Mouse (Mus musculus): Measurements from ENCODE around the gene Gzmm. TPM values are rescaled to one million over a fixed set of nuclear protein-coding genes. Genes with fewer than 3 reads are reported as not detected.

Gzmm gene
- polyA plus RNA-seq, 1 experiment, result 1.4 TPM

DNA sequence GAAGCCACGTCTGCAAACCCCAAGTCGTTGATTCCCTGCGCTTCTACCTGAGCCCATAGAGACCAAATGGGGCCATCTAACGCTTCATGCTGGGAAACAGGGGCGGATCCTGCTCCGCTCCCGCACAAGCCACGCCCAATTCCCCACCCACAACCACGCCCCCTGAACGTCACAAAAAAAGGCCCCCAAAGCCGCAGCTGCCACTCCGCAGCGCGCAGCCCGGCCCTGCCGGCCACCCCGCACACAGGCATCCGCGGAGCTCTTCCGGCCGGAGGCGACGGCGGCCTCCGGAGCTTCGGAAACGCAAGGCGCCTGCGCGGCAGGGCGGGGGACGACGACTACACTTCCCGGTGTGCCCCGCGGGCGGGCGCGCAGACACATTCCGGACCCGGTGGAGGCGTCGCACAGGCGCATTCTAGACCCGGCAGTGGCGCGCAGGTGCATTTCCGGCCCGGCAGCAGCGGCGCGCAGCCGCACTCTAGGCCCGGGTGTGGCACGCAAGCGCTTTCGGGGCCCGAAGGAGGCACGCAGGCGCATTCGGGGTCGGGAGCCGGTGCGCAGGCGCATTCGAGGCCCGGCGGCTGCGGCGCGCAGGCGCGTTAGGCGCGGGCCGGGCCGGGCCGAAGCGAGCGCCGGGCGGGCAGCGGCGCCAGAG, 7.1 kb upstream of the Gzmm start, which contains the start of gene Cdc34:
Gene Cdc34 (plus strand): TSS at position 605 of the 655 bp plus-strand sequence.
- peak; percentile 94 for TF ChIP-seq POLR2A (IDR thresholded peaks at IDR 0.05; ENCODE audit: borderline replicate concordance, extremely low read depth, insufficient read depth, insufficient read length, poor library complexity, severe bottlenecking)
- TF ChIP-seq CTCF (IDR thresholded peaks at IDR 0.05; ENCODE audit: borderline replicate concordance, extremely low read depth, insufficient read depth, insufficient read length), result peak; percentile 32; the same call in 1 of the 2 replicates
- DNase-seq (ENCODE audit: low read depth), result peak; percentile 100

DNA sequence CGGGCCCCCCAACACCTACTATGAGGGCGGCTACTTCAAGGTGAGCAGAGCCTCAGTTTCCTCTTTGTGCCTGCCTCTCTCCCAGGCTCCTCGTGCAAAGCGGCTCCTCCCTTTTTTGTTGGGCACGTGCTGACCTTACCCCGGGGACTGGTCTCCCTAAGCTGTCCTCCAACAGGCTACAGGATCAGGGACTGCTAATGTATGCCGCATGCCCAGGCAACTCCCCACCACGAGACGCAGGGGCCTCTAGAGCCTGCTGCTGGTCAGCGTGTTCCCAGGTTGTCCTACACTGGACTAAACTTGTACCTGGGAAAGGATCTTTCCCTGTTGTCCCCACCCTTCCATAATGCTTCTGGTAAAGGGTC, 6.3 kb upstream of the Gzmm start:
- peak; percentile 18 for DNase-seq (ENCODE audit: low read depth)
- no peak for TF ChIP-seq POLR2A (IDR thresholded peaks at IDR 0.05; ENCODE audit: borderline replicate concordance, extremely low read depth, insufficient read depth, insufficient read length, poor library complexity, severe bottlenecking)

DNA sequence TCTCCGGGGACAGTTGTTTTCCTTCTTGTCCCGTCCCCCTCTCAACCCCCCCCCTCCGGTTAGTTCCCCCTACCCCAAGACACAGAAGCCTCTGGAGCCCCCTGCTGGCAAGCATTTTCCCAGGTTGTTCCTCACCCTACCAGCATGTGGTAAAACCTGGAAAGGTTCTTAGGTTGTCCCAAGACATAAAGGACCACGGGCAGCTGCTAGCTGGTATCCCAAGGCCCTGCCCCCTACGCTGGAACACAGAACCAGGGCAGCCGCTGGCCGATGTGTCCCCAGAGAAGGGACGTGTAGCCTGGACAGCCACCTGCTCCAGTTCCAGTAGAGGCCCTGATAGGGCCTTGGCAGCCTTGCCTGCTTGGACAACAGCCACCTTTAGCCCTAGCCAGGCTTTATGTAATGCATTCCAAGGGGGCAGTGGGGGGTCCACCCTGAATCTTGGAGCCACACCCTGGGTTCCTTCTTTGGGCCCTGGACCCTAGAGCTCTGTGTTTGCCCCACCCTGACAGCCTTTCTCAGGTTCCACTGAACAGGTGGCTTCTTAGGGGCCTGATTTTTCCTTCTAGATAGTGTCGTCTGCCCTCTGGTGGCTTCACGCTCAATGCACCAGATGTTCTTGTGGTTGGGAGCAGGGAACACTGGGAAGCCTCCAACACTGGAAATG, 5.8 kb upstream of the Gzmm start:
- TF ChIP-seq CTCF (IDR thresholded peaks at IDR 0.05; ENCODE audit: borderline replicate concordance, extremely low read depth, insufficient read depth, insufficient read length) (peak; percentile 41; the same call in 1 of the 2 replicates), POLR2A (IDR thresholded peaks at IDR 0.05; ENCODE audit: borderline replicate concordance, extremely low read depth, insufficient read depth, insufficient read length, poor library complexity, severe bottlenecking) (no peak)
- peak; percentile 51 for DNase-seq (ENCODE audit: low read depth)

DNA sequence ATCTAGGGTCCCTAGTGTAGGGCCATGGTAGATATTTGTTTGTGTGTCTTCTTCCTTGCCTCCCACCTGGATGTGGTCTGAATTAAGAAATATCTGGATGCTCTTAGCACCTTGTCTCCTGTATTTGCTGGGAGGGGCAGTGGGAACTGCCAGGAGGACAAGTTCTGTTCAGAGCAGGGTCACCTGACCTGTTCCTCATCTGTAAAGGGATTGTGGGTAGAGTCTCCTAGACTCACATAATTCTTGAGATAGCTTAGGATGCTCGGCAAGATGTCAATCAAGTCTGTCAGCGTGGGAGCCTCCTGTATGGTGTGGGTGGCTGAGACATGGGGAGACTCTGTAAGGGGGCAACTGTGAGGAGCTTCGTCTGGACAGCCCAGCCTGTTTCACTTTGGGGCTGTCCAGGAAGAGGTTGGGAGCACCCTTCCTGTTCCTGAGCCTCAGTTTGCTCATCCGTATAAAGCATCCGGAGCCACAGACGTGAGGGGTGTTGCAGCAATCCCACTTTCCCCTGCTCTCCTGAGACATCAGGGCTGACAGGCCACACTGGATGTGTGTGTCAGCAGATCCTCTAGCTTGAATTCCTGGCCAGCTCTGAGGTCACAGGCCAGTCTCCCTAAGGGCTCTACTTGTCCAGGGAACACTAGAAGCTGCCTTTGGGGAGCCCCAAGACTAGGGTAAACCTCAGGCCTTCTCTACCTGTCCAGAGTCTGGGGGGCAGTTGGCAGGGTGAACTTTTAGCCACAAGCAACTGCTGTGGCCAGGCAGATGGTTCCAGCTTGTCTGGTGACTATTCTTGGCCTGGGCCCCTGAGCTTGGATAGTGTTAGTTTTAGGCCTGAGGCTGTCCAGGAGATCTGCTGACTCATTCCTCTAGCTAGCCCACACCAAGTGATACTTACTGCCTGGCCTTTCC, 4.8 kb upstream of the Gzmm start:
- TF ChIP-seq POLR2A (IDR thresholded peaks at IDR 0.05; ENCODE audit: borderline replicate concordance, extremely low read depth, insufficient read depth, insufficient read length, poor library complexity, severe bottlenecking) (no peak), CTCF (IDR thresholded peaks at IDR 0.05; ENCODE audit: borderline replicate concordance, extremely low read depth, insufficient read depth, insufficient read length) (no peak)
- no peak for DNase-seq (ENCODE audit: low read depth)

DNA sequence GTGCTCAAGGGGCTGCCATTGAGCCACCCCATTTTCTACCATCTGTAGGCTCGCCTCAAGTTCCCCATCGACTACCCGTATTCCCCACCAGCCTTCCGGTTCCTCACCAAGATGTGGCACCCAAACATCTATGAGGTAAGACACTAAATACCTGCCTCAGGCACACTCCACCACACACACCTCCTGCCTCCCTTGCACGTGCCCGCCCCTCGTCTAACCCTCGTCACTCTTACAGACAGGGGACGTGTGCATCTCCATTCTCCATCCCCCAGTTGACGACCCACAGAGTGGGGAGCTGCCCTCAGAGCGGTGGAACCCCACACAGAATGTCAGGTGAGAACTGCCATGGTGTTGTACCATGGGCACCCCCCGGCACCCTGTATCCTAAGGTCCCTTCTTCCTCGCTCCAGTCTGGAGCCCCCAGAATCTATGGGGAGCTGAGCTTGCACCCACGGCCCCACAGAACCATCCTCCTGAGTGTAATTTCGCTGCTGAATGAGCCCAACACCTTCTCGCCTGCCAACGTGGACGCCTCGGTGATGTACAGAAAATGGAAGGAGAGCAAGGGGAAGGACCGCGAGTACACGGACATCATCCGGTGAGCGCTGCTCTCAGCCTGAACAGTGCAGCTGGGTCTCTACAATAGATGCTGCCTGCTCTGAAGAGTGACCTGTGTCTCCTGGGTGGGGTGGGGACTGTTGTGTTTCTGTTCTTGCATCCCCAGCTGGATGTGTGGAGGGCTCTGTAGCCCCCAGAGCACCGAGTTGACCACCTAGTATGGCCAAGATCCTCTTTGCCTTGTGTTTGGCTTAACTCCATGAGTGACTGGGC, 3.8 kb upstream of the Gzmm start:
- no peak for DNase-seq (ENCODE audit: low read depth)

DNA sequence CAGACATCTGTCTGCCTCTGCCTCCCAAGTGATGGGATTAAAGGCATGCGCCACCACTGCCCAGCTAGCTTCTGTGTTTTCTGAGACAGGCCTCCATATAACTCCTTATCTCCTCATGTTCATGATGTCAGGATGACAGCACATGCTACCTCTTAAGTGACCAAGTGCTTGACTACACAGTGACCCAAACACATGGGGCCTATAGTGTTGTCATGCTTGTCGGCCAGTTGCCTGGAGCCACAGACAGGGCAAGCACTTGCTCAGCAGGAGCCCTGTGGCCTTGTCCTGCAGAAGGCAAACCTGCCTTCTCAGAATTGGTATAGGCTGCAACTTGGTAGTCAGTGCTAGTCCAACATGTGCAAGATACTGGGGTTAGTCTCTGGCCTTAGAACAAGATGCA, 2.6 kb upstream of the Gzmm start:
- DNase-seq (ENCODE audit: low read depth), result no peak
- TF ChIP-seq POLR2A (IDR thresholded peaks at IDR 0.05; ENCODE audit: borderline replicate concordance, extremely low read depth, insufficient read depth, insufficient read length, poor library complexity, severe bottlenecking) (no peak), CTCF (IDR thresholded peaks at IDR 0.05; ENCODE audit: borderline replicate concordance, extremely low read depth, insufficient read depth, insufficient read length) (no peak)

More for the DNA sequence above, 3.8 kb upstream of the Gzmm start:
- TF ChIP-seq POLR2A (IDR thresholded peaks at IDR 0.05; ENCODE audit: borderline replicate concordance, extremely low read depth, insufficient read depth, insufficient read length, poor library complexity, severe bottlenecking) (no peak), CTCF (IDR thresholded peaks at IDR 0.05; ENCODE audit: borderline replicate concordance, extremely low read depth, insufficient read depth, insufficient read length) (no peak)

DNA sequence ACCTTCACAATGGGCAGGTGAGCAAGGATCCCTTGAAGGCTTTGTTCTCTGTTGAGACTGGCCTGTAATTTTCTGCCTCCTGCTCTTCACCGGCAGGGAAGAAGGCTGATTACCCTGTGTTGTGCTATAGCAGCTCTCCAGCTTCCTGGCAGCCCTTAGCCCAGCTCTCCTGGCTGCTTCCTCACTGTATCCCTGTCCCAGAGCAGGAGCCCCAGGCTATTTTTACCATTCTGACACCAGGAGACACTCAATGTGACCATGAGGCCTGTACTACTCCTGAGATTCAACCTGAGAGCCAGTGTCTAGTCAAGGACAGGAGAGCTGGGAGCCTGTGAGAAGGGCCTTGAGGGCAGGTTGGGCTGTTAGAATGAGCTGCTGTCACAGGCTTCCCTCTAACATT, 2.1 kb upstream of the Gzmm start:
- no peak for TF ChIP-seq POLR2A (IDR thresholded peaks at IDR 0.05; ENCODE audit: borderline replicate concordance, extremely low read depth, insufficient read depth, insufficient read length, poor library complexity, severe bottlenecking)

DNA sequence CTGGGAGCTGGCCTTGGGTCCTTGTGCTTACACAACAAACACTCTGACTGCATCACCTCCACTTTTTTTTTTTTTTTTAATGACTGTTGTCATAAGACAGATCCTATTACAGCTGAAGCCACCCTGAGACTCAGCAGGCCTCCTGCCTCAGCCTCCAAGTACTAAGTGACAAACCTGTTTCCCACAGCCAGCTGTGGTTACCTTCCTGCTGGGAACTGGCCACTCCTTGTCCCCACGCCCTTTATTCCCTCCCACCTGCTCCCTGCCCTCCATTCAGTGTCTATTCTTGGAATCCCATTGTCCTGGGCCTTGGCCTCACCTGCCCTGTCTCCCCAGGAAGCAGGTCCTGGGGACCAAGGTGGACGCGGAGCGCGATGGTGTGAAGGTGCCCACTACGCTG, 1.3 kb upstream of the Gzmm start:
- no peak for DNase-seq (ENCODE audit: low read depth)

More for the DNA sequence above, 2.1 kb upstream of the Gzmm start:
- DNase-seq (ENCODE audit: low read depth), result no peak

DNA sequence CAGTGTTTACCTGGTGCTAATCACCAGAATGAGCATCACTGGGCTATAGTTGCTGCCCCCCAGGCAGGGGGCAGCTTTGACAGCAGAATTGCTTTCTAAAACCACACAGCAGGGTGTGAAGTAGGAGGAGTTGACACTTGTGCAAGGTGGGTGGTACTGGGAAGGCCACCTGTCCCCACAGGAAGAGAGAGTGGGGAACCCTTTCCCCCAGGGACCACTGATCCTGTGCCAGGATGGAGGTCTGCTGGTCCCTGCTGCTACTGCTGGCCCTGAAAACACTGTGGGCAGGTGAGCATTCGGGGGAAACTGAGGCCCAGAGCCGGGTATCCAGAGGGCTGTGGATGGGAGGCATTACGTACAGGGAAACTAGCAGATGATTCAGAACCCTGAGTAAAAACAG, 358 bp downstream of the Gzmm start:
- TF ChIP-seq POLR2A (IDR thresholded peaks at IDR 0.05; ENCODE audit: borderline replicate concordance, extremely low read depth, insufficient read depth, insufficient read length, poor library complexity, severe bottlenecking), result no peak
- TF ChIP-seq CTCF (IDR thresholded peaks at IDR 0.05; ENCODE audit: borderline replicate concordance, extremely low read depth, insufficient read depth, insufficient read length), result no peak
- DNase-seq (ENCODE audit: low read depth), result no peak

More for the DNA sequence above, 1.3 kb upstream of the Gzmm start:
- TF ChIP-seq POLR2A (IDR thresholded peaks at IDR 0.05; ENCODE audit: borderline replicate concordance, extremely low read depth, insufficient read depth, insufficient read length, poor library complexity, severe bottlenecking), result no peak
- no peak for TF ChIP-seq CTCF (IDR thresholded peaks at IDR 0.05; ENCODE audit: borderline replicate concordance, extremely low read depth, insufficient read depth, insufficient read length)

DNA sequence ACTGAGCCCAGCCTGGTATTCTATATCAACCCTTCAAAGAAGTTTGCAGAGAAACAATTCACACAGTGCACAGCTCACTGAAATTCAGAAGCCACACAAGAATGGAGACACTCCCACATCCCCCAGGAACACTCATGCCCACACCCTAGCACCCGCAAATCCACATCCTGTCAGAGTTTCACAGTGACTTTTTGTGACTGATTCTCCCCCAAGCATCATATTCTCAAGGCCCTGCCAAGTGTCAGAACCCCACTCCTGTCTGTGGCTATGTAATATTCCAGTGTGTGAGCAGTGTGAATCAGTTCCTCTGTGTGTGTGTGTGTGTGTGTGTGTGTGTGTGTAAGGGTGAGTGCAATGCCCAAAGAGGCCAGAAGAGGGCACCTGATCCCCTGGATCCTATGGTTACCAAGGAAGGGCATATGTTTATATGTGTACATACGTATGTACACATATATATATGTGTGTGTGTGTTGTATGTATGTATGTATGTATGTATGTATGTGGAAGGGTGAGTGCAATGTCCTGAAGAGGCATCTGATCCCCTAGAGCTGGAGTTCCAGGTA, 3.2 kb downstream of the Gzmm start:
- no peak for TF ChIP-seq POLR2A (IDR thresholded peaks at IDR 0.05; ENCODE audit: borderline replicate concordance, extremely low read depth, insufficient read depth, insufficient read length, poor library complexity, severe bottlenecking)
- DNase-seq (ENCODE audit: low read depth), result no peak

All from brain, embryonic 14.5 days (tissue).